Mouse (Mus musculus): ENCODE measurements around the gene Clic4.

Clic4 gene

GRCm38 (mm10) chr4:135272640-135273306 is at the start of gene Clic4:
TSS of gene Clic4 (minus strand) at chr4:135272814.
- DNase-seq (ENCODE audit: inconsistent age in 2 of 2, low spot score in 1 of 2) = peak; percentile 100

- peak; percentile 69 to 91 for DNase-seq (ENCODE audit: inconsistent age in 2 of 2, low spot score in 1 of 2)
These were observed 45.4 kb upstream of the Clic4 start for GRCm38 (mm10) chr4:135317966-135318365.

GRCm38 (mm10) chr4:135317539-135317938 is 44.9 kb upstream of the Clic4 start:
- no peak for DNase-seq (ENCODE audit: inconsistent age in 2 of 2, low spot score in 1 of 2)

- no peak for DNase-seq (ENCODE audit: inconsistent age in 2 of 2, low spot score in 1 of 2)
These were observed 42.7 kb upstream of the Clic4 start for GRCm38 (mm10) chr4:135315287-135315686.

- no peak for DNase-seq (ENCODE audit: inconsistent age in 2 of 2, low spot score in 1 of 2)
These were observed 41.8 kb upstream of the Clic4 start for GRCm38 (mm10) chr4:135314419-135314832.

- DNase-seq (ENCODE audit: inconsistent age in 2 of 2, low spot score in 1 of 2) = peak; percentile 36 to 63
These were observed 41.2 kb upstream of the Clic4 start for GRCm38 (mm10) chr4:135313761-135314241.

- DNase-seq (ENCODE audit: inconsistent age in 2 of 2, low spot score in 1 of 2) = peak in 1 of 2 experiments; percentile 61
These were observed 40.6 kb upstream of the Clic4 start for GRCm38 (mm10) chr4:135313111-135313691.

- peak; percentile 77 to 88 for DNase-seq (ENCODE audit: inconsistent age in 2 of 2, low spot score in 1 of 2)
These were observed 40.1 kb upstream of the Clic4 start for GRCm38 (mm10) chr4:135312706-135313105.

- DNase-seq (ENCODE audit: inconsistent age in 2 of 2, low spot score in 1 of 2) = no peak
These were observed 37.8 kb upstream of the Clic4 start for GRCm38 (mm10) chr4:135310371-135310770.

- DNase-seq (ENCODE audit: inconsistent age in 2 of 2, low spot score in 1 of 2) = no peak
These were observed 37.1 kb upstream of the Clic4 start for GRCm38 (mm10) chr4:135309726-135310125.

GRCm38 (mm10) chr4:135309112-135309659 is 36.6 kb upstream of the Clic4 start:
- no peak for DNase-seq (ENCODE audit: inconsistent age in 2 of 2, low spot score in 1 of 2)

GRCm38 (mm10) chr4:135306971-135307632 is 34.5 kb upstream of the Clic4 start:
- peak in 1 of 2 experiments; percentile 72 for DNase-seq (ENCODE audit: inconsistent age in 2 of 2, low spot score in 1 of 2)

GRCm38 (mm10) chr4:135306533-135306932 is 33.9 kb upstream of the Clic4 start:
- DNase-seq (ENCODE audit: inconsistent age in 2 of 2, low spot score in 1 of 2) = peak; percentile 68 to 89

- DNase-seq (ENCODE audit: inconsistent age in 2 of 2, low spot score in 1 of 2) = no peak
These were observed 29.6 kb upstream of the Clic4 start for GRCm38 (mm10) chr4:135302261-135302660.

- peak; percentile 55 to 85 for DNase-seq (ENCODE audit: inconsistent age in 2 of 2, low spot score in 1 of 2)
These were observed 28.6 kb upstream of the Clic4 start for GRCm38 (mm10) chr4:135301166-135301565.

- DNase-seq (ENCODE audit: inconsistent age in 2 of 2, low spot score in 1 of 2) = no peak
These were observed 27.8 kb upstream of the Clic4 start for GRCm38 (mm10) chr4:135300248-135301041.

GRCm38 (mm10) chr4:135298680-135299079 is 26.1 kb upstream of the Clic4 start:
- no peak for DNase-seq (ENCODE audit: inconsistent age in 2 of 2, low spot score in 1 of 2)

GRCm38 (mm10) chr4:135297931-135298546 is 25.4 kb upstream of the Clic4 start:
- DNase-seq (ENCODE audit: inconsistent age in 2 of 2, low spot score in 1 of 2) = peak in 1 of 2 experiments; percentile 66

- no peak for DNase-seq (ENCODE audit: inconsistent age in 2 of 2, low spot score in 1 of 2)
These were observed 24.5 kb upstream of the Clic4 start for GRCm38 (mm10) chr4:135297146-135297545.

GRCm38 (mm10) chr4:135296565-135296964 is 24.0 kb upstream of the Clic4 start:
- DNase-seq (ENCODE audit: inconsistent age in 2 of 2, low spot score in 1 of 2) = no peak
